Mouse (Mus musculus) liver (tissue): ENCODE measurements at regions not wholly inside any gene's neighbourhood (a gene's known extent, or its start where the extent isn't known, plus 50 kb on each side); places are given as distances from the start of the nearest gene placed in this dataset.
A peak's percentile ranks its signal among the peaks of the same experiment; 100 is the strongest.

ENCODE experiments used
- DNase-seq: peaks from one replicate; pipeline ENCODE4 v3.0.0-alpha.2; 2020; ENCODE audit warnings: mixed read lengths

- no peak for DNase-seq
These were observed 262.5 kb upstream of the Ppargc1a start for GRCm38 (mm10) chr5:51830015-51830414.

- DNase-seq = no peak
These were observed 262.1 kb upstream of the Ppargc1a start for GRCm38 (mm10) chr5:51829606-51830005.

- DNase-seq = no peak
These were observed 261.5 kb upstream of the Ppargc1a start for GRCm38 (mm10) chr5:51829020-51829419.

- DNase-seq = no peak
These were observed 258.7 kb upstream of the Ppargc1a start for GRCm38 (mm10) chr5:51826269-51826668.

GRCm38 (mm10) chr5:51825584-51826088 lies 258.1 kb upstream of the Ppargc1a start:
- DNase-seq = no peak

- peak; percentile 63 for DNase-seq
These were observed 257.2 kb upstream of the Ppargc1a start for GRCm38 (mm10) chr5:51824731-51825130.

- DNase-seq = no peak
These were observed 256.1 kb upstream of the Ppargc1a start for GRCm38 (mm10) chr5:51823657-51824056.

GRCm38 (mm10) chr5:51816258-51816657 lies 248.7 kb upstream of the Ppargc1a start:
- no peak for DNase-seq

GRCm38 (mm10) chr5:51811728-51812127 lies 244.2 kb upstream of the Ppargc1a start:
- no peak for DNase-seq

GRCm38 (mm10) chr5:51801486-51801885 lies 234.0 kb upstream of the Ppargc1a start:
- no peak for DNase-seq

- no peak for DNase-seq
These were observed 232.0 kb upstream of the Ppargc1a start for GRCm38 (mm10) chr5:51799371-51800035.

GRCm38 (mm10) chr5:51794097-51794496 lies 226.6 kb upstream of the Ppargc1a start:
- no peak for DNase-seq

- DNase-seq = no peak
These were observed 225.4 kb upstream of the Ppargc1a start for GRCm38 (mm10) chr5:51792950-51793349.

GRCm38 (mm10) chr5:51788768-51789167 lies 221.2 kb upstream of the Ppargc1a start:
- no peak for DNase-seq

- no peak for DNase-seq
These were observed 216.0 kb upstream of the Ppargc1a start for GRCm38 (mm10) chr5:51783523-51783922.

- DNase-seq = no peak
These were observed 215.6 kb upstream of the Ppargc1a start for GRCm38 (mm10) chr5:51783099-51783498.

- no peak for DNase-seq
These were observed 208.1 kb upstream of the Ppargc1a start for GRCm38 (mm10) chr5:51775502-51776145.

GRCm38 (mm10) chr5:51771655-51772054 lies 204.1 kb upstream of the Ppargc1a start:
- no peak for DNase-seq

- DNase-seq = no peak
These were observed 198.6 kb upstream of the Ppargc1a start for GRCm38 (mm10) chr5:51766111-51766510.

GRCm38 (mm10) chr5:51764416-51764815 lies 196.9 kb upstream of the Ppargc1a start:
- no peak for DNase-seq

GRCm38 (mm10) chr5:51763599-51763998 lies 196.1 kb upstream of the Ppargc1a start:
- DNase-seq = no peak

- no peak for DNase-seq
These were observed 194.8 kb upstream of the Ppargc1a start for GRCm38 (mm10) chr5:51762352-51762751.

GRCm38 (mm10) chr5:51758289-51758688 lies 190.8 kb upstream of the Ppargc1a start:
- DNase-seq = no peak

GRCm38 (mm10) chr5:51757864-51758263 lies 190.3 kb upstream of the Ppargc1a start:
- DNase-seq = no peak
